Mouse (Mus musculus) hindbrain, embryonic 16.5 days (tissue): ENCODE data around the gene Lekr1. TPM values are rescaled to one million over a fixed set of nuclear protein-coding genes. Genes with fewer than 3 reads are reported as not detected.
A peak's percentile ranks its signal among the peaks of the same experiment; 100 is the strongest.

Experiments used
- ATAC-seq: fragments of 200-750 bp; cut with Nextera tagmentation; 2 replicates; pipeline ENCODE4 v1.8.0; 2017; ENCODE audit warnings: moderate TSS enrichment, moderate library complexity
- H3K27ac ChIP-seq: fragments of 300-500 bp; sonication (generic); 2 replicates; pipeline ENCODE4 v1.5.1; 2014; ENCODE audit warnings: low read depth, mild to moderate bottlenecking, control low read depth, low read length, moderate library complexity
- H3K27me3 ChIP-seq: fragments of 300-500 bp; sonication (generic); replicated peaks from 2 replicates; pipeline ENCODE4 v1.6.1; 2014; ENCODE audit warnings: low read length; ENCODE audit not compliant: control insufficient read depth, insufficient read depth
- H3K36me3 ChIP-seq: fragments of 300-500 bp; sonication (generic); 2 replicates; pipeline ENCODE4 v1.6.1; 2014; ENCODE audit warnings: mild to moderate bottlenecking, low read length, moderate library complexity, mixed read lengths; ENCODE audit not compliant: control insufficient read depth, insufficient read depth
- H3K4me1 ChIP-seq: fragments of 300-500 bp; sonication (generic); 2 replicates; pipeline ENCODE4 v1.6.1; 2014; ENCODE audit warnings: low read depth, low read length; ENCODE audit not compliant: control insufficient read depth, insufficient read depth
- H3K4me2 ChIP-seq: fragments of 300-500 bp; sonication (generic); 2 replicates; pipeline ENCODE4 v1.6.1; 2014; ENCODE audit warnings: mild to moderate bottlenecking, low read length, control low read depth, moderate library complexity
- H3K4me3 ChIP-seq: fragments of 300-500 bp; sonication (generic); 2 replicates; pipeline ENCODE4 v1.5.1; 2014; ENCODE audit warnings: mild to moderate bottlenecking, low read length, control low read depth, moderate library complexity
- H3K9ac ChIP-seq: fragments of 300-500 bp; sonication (generic); 2 replicates; pipeline ENCODE4 v1.6.1; 2014; ENCODE audit warnings: low read depth, mild to moderate bottlenecking, control low read depth, low read length, moderate library complexity
- H3K9me3 ChIP-seq: fragments of 300-500 bp; sonication (generic); 2 replicates; pipeline ENCODE4 v1.6.1; 2014; ENCODE audit warnings: mild to moderate bottlenecking, low read length, moderate library complexity; ENCODE audit not compliant: control insufficient read depth
- WGBS: fragments of 180-500 bp; shearing (Covaris S2); extraction: QIAGEN DNeasy Blood & Tissue Kit; methylation state at CpG from one replicate; pipeline ENCODE4 v1.1.7; 2014; 5-methylcytosine and 5-hydroxymethylcytosine counted together
- polyA plus RNA-seq: library from polyadenylated mRNA; unstranded; fragments of >200 nt; fragmentation: Nextera tagmentation; extraction: Ambion mirVana; gene quantifications from 2 replicates; pipeline ENCODE4 v1.2.1, GENCODE M21; 2015

Gene Lekr1
- polyA plus RNA-seq, 1 experiment from 2014 or later: 7.2 TPM

DNA sequence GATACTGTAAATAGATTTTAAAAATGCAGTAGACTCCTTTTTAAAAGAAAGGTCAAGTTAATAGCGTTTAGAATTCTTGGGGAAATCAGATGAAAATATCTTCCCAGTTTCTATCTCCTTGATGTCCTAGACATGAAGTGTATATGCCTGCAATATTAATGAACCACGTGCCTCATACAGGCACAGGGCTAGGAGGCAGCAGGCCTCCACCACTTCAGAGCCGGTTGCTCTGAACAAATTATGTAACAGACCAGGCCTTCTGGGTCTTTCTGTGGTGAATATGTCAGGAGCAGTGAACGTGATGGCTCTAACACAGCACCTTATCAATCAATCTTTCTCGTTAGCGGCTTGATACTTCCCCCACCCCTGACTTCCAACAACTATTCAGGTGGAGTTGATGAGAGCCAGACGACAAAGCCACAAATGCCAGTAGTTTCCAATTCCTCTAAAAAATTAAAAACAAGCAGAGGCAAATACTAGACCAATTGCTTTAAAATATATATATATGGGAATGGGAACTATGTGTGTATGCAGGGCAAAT lies 164.0 kb downstream of the Lekr1 start:
- Histone ChIP-seq H3K9me3 (no peaks in the 10 kb centered on the region), H3K4me3 (no peak overlapping the region), H3K4me1 (peaks cover 5% of the 10 kb centered on the region), H3K27me3 (no peaks in the 10 kb centered on the region), H3K9ac (no peak overlapping the region), H3K4me2 (no peak overlapping the region), H3K27ac (no peak overlapping the region), H3K36me3 (no peaks in the 10 kb centered on the region)
- no peak for ATAC-seq
- WGBS: 60% methylated on average over 7 of the region's 7 CpGs

DNA sequence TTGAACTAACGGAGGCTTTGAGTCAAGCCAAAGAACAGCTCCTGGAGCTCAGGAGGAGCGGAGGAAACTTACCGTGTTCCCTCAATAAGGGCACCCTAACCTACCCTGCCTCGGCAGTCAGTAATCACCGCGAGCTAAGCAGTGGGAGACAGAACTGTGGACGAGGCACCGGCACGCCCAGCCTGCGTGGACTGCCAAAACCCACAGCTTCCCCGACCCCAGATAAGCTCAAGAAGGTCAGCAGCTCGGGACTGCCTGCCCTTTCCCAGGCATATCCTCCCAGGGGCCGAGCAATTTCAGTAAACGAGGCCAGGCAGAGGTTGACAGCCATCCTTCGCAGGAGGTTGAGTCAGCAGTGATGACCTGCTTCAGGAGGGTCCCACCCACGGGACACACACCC lies 164.8 kb downstream of the Lekr1 start:
- no peak overlapping the region for H3K4me2 ChIP-seq
- no peak overlapping the region; the same call in 1 of the 2 replicates for H3K9ac ChIP-seq
- 50% methylated on average over 16 of the region's 16 CpGs for WGBS
- no peak for ATAC-seq
- peaks cover 5% of the 10 kb centered on the region for H3K4me1 ChIP-seq
- H3K27me3 ChIP-seq: no peaks in the 10 kb centered on the region
- H3K27ac ChIP-seq: no peak overlapping the region
- H3K36me3 ChIP-seq: no peaks in the 10 kb centered on the region
- no peak overlapping the region for H3K4me3 ChIP-seq
- H3K9me3 ChIP-seq: no peaks in the 10 kb centered on the region

DNA sequence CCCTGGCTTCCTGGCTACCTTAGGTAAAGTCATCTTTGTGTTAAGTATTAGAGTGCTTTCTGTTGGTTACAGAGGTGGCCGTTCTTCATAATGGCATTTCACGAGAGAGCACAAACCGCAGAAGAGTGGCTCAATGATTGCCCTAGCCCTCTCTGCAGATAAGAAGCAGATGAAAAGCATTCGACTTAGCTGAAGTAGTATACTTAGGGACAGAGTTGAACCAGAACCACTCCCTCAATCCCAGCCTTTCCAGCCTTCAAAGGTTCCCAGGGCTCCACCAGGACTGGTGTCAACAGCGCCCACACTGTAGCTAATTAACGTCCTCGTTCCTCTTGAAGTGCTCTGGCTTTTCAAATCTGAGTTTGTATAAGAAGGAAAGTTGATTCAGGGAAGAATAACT lies 166.4 kb downstream of the Lekr1 start:
- Histone ChIP-seq H3K4me3 (no peak overlapping the region), H3K9me3 (no peaks in the 10 kb centered on the region), H3K4me2 (no peak overlapping the region), H3K36me3 (no peaks in the 10 kb centered on the region), H3K4me1 (peaks cover 5% of the 10 kb centered on the region), H3K27me3 (no peaks in the 10 kb centered on the region), H3K9ac (no peak overlapping the region), H3K27ac (no peak overlapping the region)
- ATAC-seq: no peak
- WGBS: 73% methylated on average over 7 of the region's 7 CpGs

DNA sequence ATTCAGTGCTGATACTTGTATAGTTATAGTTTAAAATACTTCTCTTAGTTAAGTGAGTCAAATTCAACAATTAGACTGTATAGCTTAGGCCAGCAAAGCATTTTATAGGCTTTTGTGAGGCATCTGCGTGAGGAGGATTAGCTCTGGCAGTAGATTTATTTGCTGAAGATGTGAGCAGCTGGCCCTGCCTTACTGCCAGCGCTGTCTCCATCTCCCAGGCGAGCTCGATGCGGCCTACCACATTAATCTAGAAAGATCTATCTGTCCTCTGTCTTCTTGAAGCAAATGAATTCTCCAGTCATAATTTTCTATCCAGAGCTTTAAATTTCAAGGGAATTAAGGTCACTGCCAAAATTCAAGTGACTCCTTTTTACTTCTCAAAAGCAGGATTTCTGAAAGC lies 170.4 kb downstream of the Lekr1 start:
- no peak overlapping the region for H3K9ac ChIP-seq
- H3K27ac ChIP-seq: no peak overlapping the region
- H3K9me3 ChIP-seq: no peaks in the 10 kb centered on the region
- no peak overlapping the region for H3K4me2 ChIP-seq
- peak; percentile 69 for ATAC-seq
- H3K36me3 ChIP-seq: no peaks in the 10 kb centered on the region
- H3K4me3 ChIP-seq: no peak overlapping the region
- 55% methylated on average over 5 of the region's 5 CpGs for whole genome bisulfite sequencing
- no peaks in the 10 kb centered on the region for H3K4me1 ChIP-seq
- no peaks in the 10 kb centered on the region for H3K27me3 ChIP-seq

DNA sequence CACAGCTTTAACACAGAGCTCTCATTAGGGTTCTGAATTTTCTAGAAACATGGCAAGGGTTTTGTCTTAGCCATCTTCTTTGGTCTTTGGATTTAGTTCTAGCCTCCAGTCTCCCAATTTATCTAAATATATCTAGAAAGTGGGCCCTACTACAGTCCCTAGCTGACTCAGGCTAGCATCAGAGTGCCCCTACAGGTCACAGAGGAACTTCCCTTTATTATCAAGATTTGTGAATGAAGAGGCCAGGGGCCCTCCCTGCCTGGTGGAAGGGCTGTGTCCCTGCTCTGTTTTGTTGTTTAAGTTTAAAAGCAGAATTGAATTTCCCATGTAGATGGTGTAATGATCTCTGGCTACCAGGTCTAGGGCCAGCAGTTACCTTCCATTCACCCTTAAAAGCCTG lies 173.6 kb downstream of the Lekr1 start:
- H3K27me3 ChIP-seq: no peaks in the 10 kb centered on the region
- no peaks in the 10 kb centered on the region for H3K36me3 ChIP-seq
- ATAC-seq: no peak
- H3K4me3 ChIP-seq: no peak overlapping the region
- H3K9me3 ChIP-seq: no peaks in the 10 kb centered on the region
- no peaks in the 10 kb centered on the region for H3K4me1 ChIP-seq
- H3K4me2 ChIP-seq: no peak overlapping the region
- H3K9ac ChIP-seq: no peak overlapping the region
- no peak overlapping the region for H3K27ac ChIP-seq

DNA sequence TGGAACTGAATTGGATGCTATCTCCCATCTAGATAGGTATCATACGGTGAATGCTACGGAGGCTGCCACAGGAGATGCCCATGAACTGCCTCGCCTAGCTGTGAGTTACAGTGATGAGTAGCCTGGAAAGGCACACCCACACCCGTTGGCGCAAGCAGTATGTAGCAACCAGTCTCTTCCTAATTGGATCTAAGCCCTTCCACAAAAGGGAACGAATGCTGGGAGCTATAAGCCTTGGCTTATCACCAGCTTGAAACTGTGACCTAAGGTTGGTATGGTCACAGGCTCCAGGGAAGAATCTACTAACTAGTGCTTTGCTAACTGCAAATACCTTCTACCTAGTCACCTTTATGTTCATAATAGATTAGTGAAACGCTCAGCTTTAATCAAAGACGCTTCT lies 175.1 kb downstream of the Lekr1 start:
- Histone ChIP-seq H3K4me3 (no peak overlapping the region), H3K4me1 (no peaks in the 10 kb centered on the region), H3K27ac (no peak overlapping the region), H3K4me2 (no peak overlapping the region), H3K27me3 (no peaks in the 10 kb centered on the region), H3K9me3 (no peaks in the 10 kb centered on the region), H3K9ac (no peak overlapping the region), H3K36me3 (no peaks in the 10 kb centered on the region)
- no peak for ATAC-seq
- 88% methylated on average over 8 of the region's 8 CpGs for WGBS

DNA sequence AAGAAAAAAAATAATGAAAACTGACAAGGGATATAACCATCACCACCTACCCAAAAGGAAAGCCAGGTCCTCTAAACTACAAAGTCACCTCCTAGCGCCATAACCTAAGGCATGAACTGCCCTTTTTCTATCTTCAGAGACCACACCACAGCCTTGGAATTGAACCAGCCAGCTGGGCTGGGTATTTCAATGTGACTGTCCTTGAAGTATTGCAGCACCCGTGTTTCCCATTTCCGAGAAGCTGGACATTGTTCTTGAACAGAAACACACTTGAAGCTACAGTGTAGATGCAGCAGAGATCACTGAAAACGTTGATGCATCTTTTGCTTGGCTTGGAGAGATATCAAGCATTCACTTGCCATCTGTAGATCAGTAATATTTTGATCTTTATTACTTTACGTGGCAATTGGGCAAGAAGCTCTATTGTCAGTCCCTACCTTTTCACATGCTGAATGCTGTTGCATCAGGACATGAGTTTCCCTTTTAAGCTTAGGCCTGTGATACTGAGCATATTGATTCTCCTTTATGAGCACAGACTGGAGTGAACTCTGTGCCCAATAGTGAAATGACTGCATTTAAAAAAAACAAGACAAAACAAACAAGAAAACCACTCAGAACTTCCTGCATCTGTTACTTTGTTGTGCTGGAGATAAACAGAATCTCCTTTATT lies 176.6 kb downstream of the Lekr1 start:
- WGBS: 87% methylated on average over 5 of the region's 5 CpGs
- H3K4me1 ChIP-seq: no peaks in the 10 kb centered on the region
- H3K27me3 ChIP-seq: no peaks in the 10 kb centered on the region
- no peak for ATAC-seq
- no peak overlapping the region for H3K9ac ChIP-seq
- no peaks in the 10 kb centered on the region for H3K9me3 ChIP-seq
- H3K27ac ChIP-seq: no peak overlapping the region
- H3K4me2 ChIP-seq: no peak overlapping the region
- no peaks in the 10 kb centered on the region for H3K36me3 ChIP-seq
- no peak overlapping the region for H3K4me3 ChIP-seq

DNA sequence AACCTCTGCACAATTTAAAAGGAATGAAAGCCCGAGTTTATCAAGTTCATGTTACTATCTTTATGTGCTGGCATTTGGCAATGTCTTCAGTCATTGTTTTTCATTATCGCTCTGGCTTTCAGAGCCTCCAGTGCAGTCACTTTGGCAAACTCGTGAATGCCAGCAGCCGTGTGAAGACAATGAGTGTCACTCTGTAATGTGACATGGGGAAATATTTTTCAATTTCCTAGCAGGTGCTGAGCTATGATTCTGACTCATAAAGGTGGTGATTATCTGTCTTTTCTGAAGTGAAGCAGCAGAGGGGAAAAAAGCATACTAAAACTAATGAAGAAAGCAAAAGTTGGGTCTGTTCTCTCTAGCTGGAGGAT lies 177.1 kb downstream of the Lekr1 start:
- no peaks in the 10 kb centered on the region for H3K4me1 ChIP-seq
- H3K9me3 ChIP-seq: no peaks in the 10 kb centered on the region
- H3K9ac ChIP-seq: no peak overlapping the region
- no peaks in the 10 kb centered on the region for H3K27me3 ChIP-seq
- H3K4me3 ChIP-seq: no peak overlapping the region
- WGBS: 39% methylated on average over 4 of the region's 4 CpGs
- no peak for ATAC-seq
- no peak overlapping the region for H3K4me2 ChIP-seq
- no peak overlapping the region for H3K27ac ChIP-seq
- no peaks in the 10 kb centered on the region for H3K36me3 ChIP-seq

DNA sequence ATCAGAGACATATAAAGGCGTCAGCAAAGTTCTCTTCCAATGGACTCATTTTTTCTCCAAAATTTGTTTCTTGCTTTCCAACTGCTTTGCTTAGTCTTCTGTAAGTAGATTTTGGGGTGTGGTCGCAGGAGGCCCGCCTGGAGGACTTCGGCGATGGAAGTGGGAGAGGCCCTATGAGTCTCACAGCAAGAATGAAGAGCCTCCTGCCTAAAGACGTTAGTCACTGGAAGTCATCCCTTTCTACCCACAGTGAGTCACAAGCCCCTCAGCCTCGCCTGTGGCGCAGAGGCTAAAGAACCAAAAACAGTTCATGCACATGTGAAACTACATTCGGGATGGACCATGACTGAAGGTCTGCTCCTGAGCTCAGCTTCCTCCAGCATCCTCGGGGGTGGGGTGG lies 178.3 kb downstream of the Lekr1 start:
- WGBS: 90% methylated on average over 10 of the region's 10 CpGs
- H3K27ac ChIP-seq: no peak overlapping the region
- ATAC-seq: no peak
- H3K4me1 ChIP-seq: no peaks in the 10 kb centered on the region
- no peak overlapping the region for H3K4me2 ChIP-seq
- no peak overlapping the region for H3K4me3 ChIP-seq
- no peaks in the 10 kb centered on the region for H3K36me3 ChIP-seq
- H3K9me3 ChIP-seq: no peaks in the 10 kb centered on the region
- H3K9ac ChIP-seq: no peak overlapping the region
- H3K27me3 ChIP-seq: no peaks in the 10 kb centered on the region
